Mouse (Mus musculus) thymus, adult 2 months (tissue): ENCODE measurements around the gene Tmem74b. TPM values are rescaled to one million over a fixed set of nuclear protein-coding genes. Genes with fewer than 3 reads are reported as not detected.
A peak's percentile ranks its signal among the peaks of the same experiment; 100 is the strongest.

ENCODE experiments used
- DNase-seq: peaks from one replicate; pipeline ENCODE4 v3.0.0; 2021
- H3K27ac ChIP-seq: fragments of 200-500 bp; 2 replicates; pipeline ENCODE4 v1.5.1; 2012; ENCODE audit warnings: low read length, control low read depth; ENCODE audit not compliant: control insufficient read depth, insufficient read depth
- H3K27me3 ChIP-seq: fragments of 200-500 bp; 2 replicates; pipeline ENCODE4 v1.6.1; 2012; ENCODE audit warnings: mild to moderate bottlenecking, low read length, moderate library complexity, mixed read lengths; ENCODE audit not compliant: control insufficient read depth, insufficient read depth
- H3K36me3 ChIP-seq: fragments of 200-500 bp; 2 replicates; pipeline ENCODE4 v1.6.1; 2012; ENCODE audit warnings: mild to moderate bottlenecking, low read length, moderate library complexity; ENCODE audit not compliant: control insufficient read depth, insufficient read depth
- H3K4me1 ChIP-seq: fragments of 200-500 bp; replicated peaks from 2 replicates; pipeline ENCODE4 v1.6.1; 2012; ENCODE audit warnings: low read length; ENCODE audit not compliant: control insufficient read depth, insufficient read depth
- H3K4me3 ChIP-seq: fragments of 200-500 bp; 2 replicates; pipeline ENCODE4 v1.5.1; 2012; ENCODE audit warnings: mild to moderate bottlenecking, low read length, control low read depth, moderate library complexity; ENCODE audit not compliant: control insufficient read depth, insufficient read depth
- CTCF ChIP-seq: fragments of 200-500 bp; IDR thresholded peaks from 2 replicates; pipeline ENCODE4 v1.5.1; 2012; ENCODE audit warnings: mild to moderate bottlenecking, control low read depth, low read length, moderate library complexity, borderline replicate concordance; ENCODE audit not compliant: control insufficient read depth, poor library complexity, insufficient read depth; ENCODE audit errors: extremely low read depth
- POLR2A ChIP-seq: fragments of 200-500 bp; IDR thresholded peaks from 2 replicates; pipeline ENCODE4 v1.6.1; 2012; ENCODE audit warnings: mild to moderate bottlenecking, low read length, control low read depth, moderate library complexity; ENCODE audit not compliant: control insufficient read depth, poor library complexity, insufficient read depth; ENCODE audit errors: extremely low read depth
- WGBS: fragments of 180-500 bp; shearing (Covaris S2); methylation state at CpG from one replicate; pipeline ENCODE4 v1.1.7; 2018; 5-methylcytosine and 5-hydroxymethylcytosine counted together
- polyA plus RNA-seq: library from polyadenylated mRNA; depleted of rRNA; stranded (reverse); fragments of >200 nt; gene quantifications from 2 replicates; pipeline ENCODE4 v1.2.3, GENCODE M21; 2012

The Tmem74b gene
- polyA plus RNA-seq, 1 experiment, result 1.1 TPM

- Histone ChIP-seq H3K27me3 (no peaks in the 10 kb centered on the region), H3K36me3 (no peaks in the 10 kb centered on the region), H3K4me1 (no peaks in the 10 kb centered on the region; the same call in none of the 2 replicates), H3K27ac (peak overlapping the region; percentile 51), H3K4me3 (peak overlapping the region; percentile 97)
- peak; percentile 90 for DNase-seq
- under 1% methylated on average over 61 of the region's 61 CpGs for WGBS
- TF ChIP-seq CTCF (0 out of 2 replicates have a peak, but pooled peaks have one; percentile 36), POLR2A (peak; percentile 86)
Observed at GRCm38 (mm10) chr2:151740741-151741526, 39.1 kb downstream of the Tmem74b start.

- Histone ChIP-seq H3K4me3 (no peak overlapping the region), H3K27me3 (no peaks in the 10 kb centered on the region), H3K4me1 (no peaks in the 10 kb centered on the region; the same call in none of the 2 replicates), H3K27ac (no peak overlapping the region), H3K36me3 (no peaks in the 10 kb centered on the region)
- DNase-seq, result no peak
- 100% methylated on average over 1 of the region's 1 CpGs for WGBS
- TF ChIP-seq CTCF (no peak), POLR2A (no peak)
Observed at GRCm38 (mm10) chr2:151742084-151742483, 40.3 kb downstream of the Tmem74b start.

GRCm38 (mm10) chr2:151742850-151743679, 41.3 kb downstream of the Tmem74b start:
- H3K27ac ChIP-seq, result no peak overlapping the region
- no peak for DNase-seq
- no peaks in the 10 kb centered on the region for H3K36me3 ChIP-seq
- no peak overlapping the region for H3K4me3 ChIP-seq
- H3K4me1 ChIP-seq, result no peaks in the 10 kb centered on the region; the same call in none of the 2 replicates
- no peaks in the 10 kb centered on the region for H3K27me3 ChIP-seq
- WGBS, result 82% methylated on average over 6 of the region's 6 CpGs
- TF ChIP-seq POLR2A (no peak), CTCF (no peak)

- no peak for TF ChIP-seq POLR2A
- no peak within 1 kb of the TSS for H3K27ac ChIP-seq
- DNase-seq, result no peak
Observed at GRCm38 (mm10) chr2:151743845-151744244, 42.0 kb downstream of the Tmem74b start, which contains the start of gene Psmf1. Gene Psmf1 (minus strand): TSS chr2:151744186.

GRCm38 (mm10) chr2:151747847-151748705, 46.3 kb downstream of the Tmem74b start:
- no peaks in the 10 kb centered on the region for H3K4me1 ChIP-seq
- H3K27me3 ChIP-seq, result no peaks in the 10 kb centered on the region
- DNase-seq, result peak; percentile 73
- H3K27ac ChIP-seq, result no peak overlapping the region
- TF ChIP-seq CTCF (peak; percentile 59; the same call in 1 of the 2 replicates), POLR2A (no peak)
- WGBS, result 46% methylated on average over 19 of the region's 19 CpGs
- no peaks in the 10 kb centered on the region for H3K36me3 ChIP-seq
- H3K4me3 ChIP-seq, result no peak overlapping the region

More at GRCm38 (mm10) chr2:151743845-151744244, 42.0 kb downstream of the Tmem74b start, which contains the start of gene Psmf1:
- Histone ChIP-seq H3K4me1 (no peaks in the 10 kb centered on the region; the same call in none of the 2 replicates), H3K36me3 (no peaks in the 10 kb centered on the region), H3K27me3 (no peaks in the 10 kb centered on the region), H3K4me3 (no peak within 1 kb of the TSS)
